Mouse (Mus musculus) ovary, adult 18-20 months (tissue): ENCODE results near the gene Ncor1.

Experiments
- DNase-seq: peaks from one replicate; pipeline ENCODE4 v3.0.0; 2022; ENCODE audit warnings: low spot score, mixed read lengths

Gene Ncor1

DNA sequence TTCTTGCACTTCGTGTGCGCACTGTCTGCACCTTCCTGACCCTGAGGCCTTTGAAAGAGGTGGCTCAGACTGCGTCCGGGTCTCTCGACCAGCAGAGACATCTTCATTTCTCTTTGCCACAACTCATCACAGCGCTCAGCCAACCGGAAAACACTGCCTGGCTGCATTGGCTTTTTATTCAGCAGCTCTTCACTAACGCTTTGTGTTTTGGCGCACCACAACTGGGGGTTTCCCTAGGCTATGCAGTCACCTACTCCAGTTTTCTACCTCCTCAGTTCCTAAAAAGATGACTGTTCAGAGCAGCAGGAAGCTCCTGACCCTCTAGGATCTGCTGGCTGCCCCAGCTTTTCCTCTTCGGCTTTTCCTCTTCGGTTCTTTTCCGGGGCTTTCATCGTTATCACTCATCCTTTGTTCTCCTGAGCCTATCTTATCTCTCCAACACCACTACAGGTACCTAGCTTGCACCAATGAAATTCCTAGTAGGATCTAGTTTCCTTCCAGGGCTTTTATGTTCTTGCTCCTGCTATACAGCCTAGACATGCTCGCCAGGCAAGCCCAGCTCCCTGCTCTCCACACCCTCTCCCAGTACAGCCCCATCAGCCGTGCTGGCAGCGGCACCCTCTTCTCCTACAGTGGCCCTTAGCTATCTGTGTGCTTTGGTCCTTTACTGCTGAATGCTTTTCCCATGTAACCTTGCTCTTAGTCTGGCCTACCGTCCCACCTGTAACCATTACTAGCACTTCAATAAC lies 191.7 kb downstream of the Ncor1 start:
- no peak for DNase-seq
